Mouse (Mus musculus): ENCODE measurements around the gene Rab3il1.

DNA sequence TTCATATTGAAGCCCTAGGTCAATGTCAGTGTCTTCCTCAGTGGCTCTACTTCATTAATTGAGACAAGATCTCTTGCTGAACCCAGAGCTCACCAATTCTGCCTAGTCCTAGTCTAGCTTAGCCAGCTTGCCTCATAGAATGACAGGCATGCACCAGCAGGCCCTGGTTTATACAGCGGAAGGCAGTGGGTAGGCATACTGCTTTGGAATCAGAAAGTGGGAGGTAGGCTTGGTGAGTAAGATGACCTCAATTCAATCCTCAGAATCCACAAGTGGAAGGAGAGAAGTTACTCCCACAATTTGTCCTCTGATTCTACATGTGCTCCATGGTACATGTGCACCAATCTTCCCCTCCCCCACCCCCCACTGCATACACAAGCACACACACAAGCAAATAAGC lies 2.2 kb downstream of the Rab3il1 start:
- TF ChIP-seq CTCF (IDR thresholded peaks at IDR 0.05; ENCODE audit: low read depth) (no peak), EP300 (optimal IDR thresholded peaks at IDR 0.05) (no peak)

All from stomach, postnatal 0 days (tissue).